Mouse (Mus musculus): ENCODE results near the gene Sptbn4. TPM values are rescaled to one million over a fixed set of nuclear protein-coding genes. Genes with fewer than 3 reads are reported as not detected.

The Sptbn4 gene
- polyA plus RNA-seq, 1 experiment from 2014 or later = 0.11 TPM

- peak overlapping the region; percentile 92 for H3K4me3 ChIP-seq
- no peaks in the 10 kb centered on the region for H3K27me3 ChIP-seq
- H3K9ac ChIP-seq = peak overlapping the region; percentile 52
- H3K4me1 ChIP-seq (replicated peaks) = peaks cover 43% of the 10 kb centered on the region
- WGBS = 4% methylated on average over 13 of the region's 13 CpGs
- no peak for ATAC-seq (replicated peaks; ENCODE audit: insufficient number of reproducible peaks, insufficient read depth, low FRiP score, low read depth)
- H3K4me2 ChIP-seq = peak overlapping the region; percentile 82
- peak overlapping the region; percentile 99 for H3K27ac ChIP-seq
- H3K36me3 ChIP-seq = peaks cover 9% of the 10 kb centered on the region
- no peaks in the 10 kb centered on the region for H3K9me3 ChIP-seq (replicated peaks)
These were observed 38.8 kb upstream of the Sptbn4 start for GRCm38 (mm10) chr7:27486102-27486769.

GRCm38 (mm10) chr7:27483860-27484259 lies 36.4 kb upstream of the Sptbn4 start:
- 80% methylated on average over 4 of the region's 4 CpGs for whole genome bisulfite sequencing
- H3K4me1 ChIP-seq (replicated peaks) = peaks cover 29% of the 10 kb centered on the region
- ATAC-seq (replicated peaks; ENCODE audit: insufficient number of reproducible peaks, insufficient read depth, low FRiP score, low read depth) = no peak
- no peak overlapping the region for H3K4me3 ChIP-seq
- no peak overlapping the region for H3K9ac ChIP-seq
- H3K27me3 ChIP-seq = no peaks in the 10 kb centered on the region
- H3K27ac ChIP-seq = no peak overlapping the region
- no peaks in the 10 kb centered on the region; the same call in 1 of the 2 replicates for H3K36me3 ChIP-seq
- H3K9me3 ChIP-seq (replicated peaks) = no peaks in the 10 kb centered on the region
- no peak overlapping the region for H3K4me2 ChIP-seq

- H3K4me3 ChIP-seq = peak overlapping the region; percentile 40
- peaks cover 5% of the 10 kb centered on the region; the same call in 1 of the 2 replicates for H3K36me3 ChIP-seq
- WGBS = 0% methylated on average over 11 of the region's 12 CpGs
- peaks cover 25% of the 10 kb centered on the region for H3K4me1 ChIP-seq (replicated peaks)
- peak; percentile 97 for ATAC-seq (replicated peaks; ENCODE audit: insufficient number of reproducible peaks, insufficient read depth, low FRiP score, low read depth)
- H3K27ac ChIP-seq = peak overlapping the region; percentile 86
- no peaks in the 10 kb centered on the region for H3K27me3 ChIP-seq
- H3K9me3 ChIP-seq (replicated peaks) = no peaks in the 10 kb centered on the region
- H3K4me2 ChIP-seq = peak overlapping the region; percentile 64
- H3K9ac ChIP-seq = peak overlapping the region; percentile 56
These were observed 34.1 kb upstream of the Sptbn4 start for GRCm38 (mm10) chr7:27481627-27481969.

GRCm38 (mm10) chr7:27480927-27481626 lies 33.6 kb upstream of the Sptbn4 start:
- WGBS = 10% methylated on average over 11 of the region's 11 CpGs
- no peak for ATAC-seq (replicated peaks; ENCODE audit: insufficient number of reproducible peaks, insufficient read depth, low FRiP score, low read depth)

GRCm38 (mm10) chr7:27480506-27480905 lies 33.0 kb upstream of the Sptbn4 start:
- H3K27me3 ChIP-seq = no peaks in the 10 kb centered on the region
- H3K9ac ChIP-seq = no peak overlapping the region
- H3K4me3 ChIP-seq = no peak overlapping the region
- ATAC-seq (replicated peaks; ENCODE audit: insufficient number of reproducible peaks, insufficient read depth, low FRiP score, low read depth) = no peak
- WGBS = 64% methylated on average over 3 of the region's 3 CpGs
- peaks cover 10% of the 10 kb centered on the region; the same call in 1 of the 2 replicates for H3K36me3 ChIP-seq
- peak overlapping the region; percentile 86 for H3K27ac ChIP-seq
- no peaks in the 10 kb centered on the region for H3K9me3 ChIP-seq (replicated peaks)
- peaks cover 33% of the 10 kb centered on the region for H3K4me1 ChIP-seq (replicated peaks)
- peak overlapping the region; percentile 64; the same call in 1 of the 2 replicates for H3K4me2 ChIP-seq

More at GRCm38 (mm10) chr7:27480927-27481626, 33.6 kb upstream of the Sptbn4 start:
- Histone ChIP-seq H3K36me3 (peaks cover 10% of the 10 kb centered on the region; the same call in 1 of the 2 replicates), H3K4me1 (replicated peaks) (peaks cover 30% of the 10 kb centered on the region), H3K4me3 (peak overlapping the region; percentile 40), H3K4me2 (peak overlapping the region; percentile 64), H3K9ac (peak overlapping the region; percentile 56), H3K9me3 (replicated peaks) (no peaks in the 10 kb centered on the region), H3K27me3 (no peaks in the 10 kb centered on the region), H3K27ac (peak overlapping the region; percentile 86)

- ATAC-seq (replicated peaks; ENCODE audit: insufficient number of reproducible peaks, insufficient read depth, low FRiP score, low read depth) = no peak
- no peaks in the 10 kb centered on the region for H3K9me3 ChIP-seq (replicated peaks)
- WGBS = 73% methylated on average over 1 of the region's 1 CpGs
These were observed 32.3 kb upstream of the Sptbn4 start for GRCm38 (mm10) chr7:27479750-27480149.

GRCm38 (mm10) chr7:27478561-27478960 lies 31.1 kb upstream of the Sptbn4 start:
- peaks cover 10% of the 10 kb centered on the region; the same call in 1 of the 2 replicates for H3K36me3 ChIP-seq
- H3K4me3 ChIP-seq = no peak overlapping the region
- no peak overlapping the region for H3K4me2 ChIP-seq
- peaks cover 38% of the 10 kb centered on the region for H3K4me1 ChIP-seq (replicated peaks)
- H3K9ac ChIP-seq = no peak overlapping the region
- H3K9me3 ChIP-seq (replicated peaks) = no peaks in the 10 kb centered on the region
- ATAC-seq (replicated peaks; ENCODE audit: insufficient number of reproducible peaks, insufficient read depth, low FRiP score, low read depth) = no peak
- H3K27ac ChIP-seq = no peak overlapping the region
- no peaks in the 10 kb centered on the region for H3K27me3 ChIP-seq
- WGBS = 74% methylated on average over 7 of the region's 7 CpGs

More at GRCm38 (mm10) chr7:27479750-27480149, 32.3 kb upstream of the Sptbn4 start:
- H3K4me3 ChIP-seq = no peak overlapping the region
- peaks cover 10% of the 10 kb centered on the region; the same call in 1 of the 2 replicates for H3K36me3 ChIP-seq
- H3K4me1 ChIP-seq (replicated peaks) = peaks cover 38% of the 10 kb centered on the region
- no peak overlapping the region for H3K4me2 ChIP-seq
- H3K9ac ChIP-seq = no peak overlapping the region
- peak overlapping the region; percentile 1; the same call in 1 of the 2 replicates for H3K27ac ChIP-seq
- H3K27me3 ChIP-seq = no peaks in the 10 kb centered on the region

- ATAC-seq (replicated peaks; ENCODE audit: insufficient number of reproducible peaks, insufficient read depth, low FRiP score, low read depth) = no peak
- no peaks in the 10 kb centered on the region for H3K9me3 ChIP-seq (replicated peaks)
- H3K27ac ChIP-seq = peak overlapping the region; percentile 95
- H3K4me3 ChIP-seq = no peak overlapping the region
- no peaks in the 10 kb centered on the region for H3K27me3 ChIP-seq
- peak overlapping the region; percentile 76 for H3K4me2 ChIP-seq
- H3K4me1 ChIP-seq (replicated peaks) = peaks cover 34% of the 10 kb centered on the region
- H3K9ac ChIP-seq = peak overlapping the region; percentile 38; the same call in 1 of the 2 replicates
- peaks cover 10% of the 10 kb centered on the region; the same call in 1 of the 2 replicates for H3K36me3 ChIP-seq
- WGBS = 83% methylated on average over 14 of the region's 14 CpGs
These were observed 28.7 kb upstream of the Sptbn4 start for GRCm38 (mm10) chr7:27476098-27476635.

- peak overlapping the region; percentile 25; the same call in 1 of the 2 replicates for H3K9ac ChIP-seq
- WGBS = 91% methylated on average over 2 of the region's 2 CpGs
These were observed 28.1 kb upstream of the Sptbn4 start for GRCm38 (mm10) chr7:27475596-27475995.

GRCm38 (mm10) chr7:27474490-27474954 lies 27.0 kb upstream of the Sptbn4 start:
- WGBS = under 1% methylated on average over 23 of the region's 23 CpGs
- Histone ChIP-seq H3K36me3 (peaks cover 10% of the 10 kb centered on the region; the same call in 1 of the 2 replicates), H3K27ac (peak overlapping the region; percentile 95), H3K4me3 (peak overlapping the region; percentile 87), H3K9me3 (replicated peaks) (no peaks in the 10 kb centered on the region), H3K4me1 (replicated peaks) (peaks cover 28% of the 10 kb centered on the region), H3K4me2 (peak overlapping the region; percentile 76), H3K27me3 (no peaks in the 10 kb centered on the region), H3K9ac (peak overlapping the region; percentile 86)
- ATAC-seq (replicated peaks; ENCODE audit: insufficient number of reproducible peaks, insufficient read depth, low FRiP score, low read depth) = peak; percentile 90

More at GRCm38 (mm10) chr7:27475596-27475995, 28.1 kb upstream of the Sptbn4 start:
- no peak for ATAC-seq (replicated peaks; ENCODE audit: insufficient number of reproducible peaks, insufficient read depth, low FRiP score, low read depth)
- Histone ChIP-seq H3K9me3 (replicated peaks) (no peaks in the 10 kb centered on the region), H3K27ac (peak overlapping the region; percentile 95), H3K4me3 (peak overlapping the region; percentile 87; the same call in 1 of the 2 replicates), H3K4me2 (peak overlapping the region; percentile 76), H3K36me3 (peaks cover 10% of the 10 kb centered on the region; the same call in 1 of the 2 replicates), H3K27me3 (no peaks in the 10 kb centered on the region), H3K4me1 (replicated peaks) (peaks cover 29% of the 10 kb centered on the region)

All from heart, embryonic 15.5 days (tissue).